Mouse (Mus musculus) liver, embryonic 11.5 days (tissue): ENCODE measurements around the gene B3galt4. TPM values are rescaled to one million over a fixed set of nuclear protein-coding genes. Genes with fewer than 3 reads are reported as not detected.
A peak's percentile ranks its signal among the peaks of the same experiment; 100 is the strongest.

Experiments used
- ATAC-seq: fragments of 200-750 bp; cut with Nextera tagmentation; replicated peaks from 2 replicates; pipeline ENCODE4 v1.8.0; 2017; ENCODE audit warnings: moderate number of reproducible peaks, mild to moderate bottlenecking, moderate TSS enrichment, moderate library complexity; ENCODE audit not compliant: low FRiP score
- DNase-seq: peaks from one replicate; pipeline ENCODE4 v3.0.0-alpha.2; 2017; ENCODE audit warnings: low spot score
- H3K27ac ChIP-seq: fragments of 300-500 bp; sonication (generic); 2 replicates; pipeline ENCODE4 v1.5.1; 2014; ENCODE audit warnings: mild to moderate bottlenecking, low read depth, low read length, control low read depth
- H3K27me3 ChIP-seq: fragments of 300-500 bp; sonication (generic); replicated peaks from 2 replicates; pipeline ENCODE4 v1.6.1; 2014; ENCODE audit warnings: low read length, mixed read lengths; ENCODE audit not compliant: control insufficient read depth, insufficient read depth
- H3K36me3 ChIP-seq: fragments of 300-500 bp; sonication (generic); 2 replicates; pipeline ENCODE4 v1.6.1; 2014; ENCODE audit warnings: mild to moderate bottlenecking, low read length, moderate library complexity, mixed read lengths; ENCODE audit not compliant: control insufficient read depth, insufficient read depth
- H3K4me1 ChIP-seq: fragments of 300-500 bp; sonication (generic); replicated peaks from 2 replicates; pipeline ENCODE4 v1.6.1; 2014; ENCODE audit warnings: low read length, mixed read lengths; ENCODE audit not compliant: control insufficient read depth, insufficient read depth
- H3K4me2 ChIP-seq: fragments of 300-500 bp; sonication (generic); 2 replicates; pipeline ENCODE4 v1.6.1; 2014; ENCODE audit warnings: mild to moderate bottlenecking, control low read depth, moderate library complexity
- H3K4me3 ChIP-seq: fragments of 300-500 bp; sonication (generic); 2 replicates; pipeline ENCODE4 v1.5.1; 2014; ENCODE audit warnings: low read depth, low read length, control low read depth
- H3K9ac ChIP-seq: fragments of 300-500 bp; sonication (generic); 2 replicates; pipeline ENCODE4 v1.6.1; 2014; ENCODE audit warnings: low read depth, low read length, control low read depth
- H3K9me3 ChIP-seq: fragments of 300-500 bp; sonication (generic); 2 replicates; pipeline ENCODE4 v1.6.1; 2016; ENCODE audit warnings: low read length, inconsistent platforms, mixed read lengths; ENCODE audit not compliant: control insufficient read depth
- WGBS: fragments of 180-500 bp; shearing (Covaris S2); extraction: QIAGEN DNeasy Blood & Tissue Kit; methylation state at CpG from one replicate; pipeline ENCODE4 v1.1.7; 2014; 5-methylcytosine and 5-hydroxymethylcytosine counted together
- polyA plus RNA-seq: library from polyadenylated mRNA; unstranded; fragments of >200 nt; fragmentation: Nextera tagmentation; extraction: Ambion mirVana; gene quantifications from 2 replicates; pipeline ENCODE4 v1.2.1, GENCODE M21; 2014

The B3galt4 gene
- polyA plus RNA-seq, 1 experiment from 2014 or later: 2.9 TPM

GRCm38 (mm10) chr17:33941381-33941780, 9.9 kb downstream of the B3galt4 start:
- peaks cover 19% of the 10 kb centered on the region for H3K4me1 ChIP-seq
- H3K9me3 ChIP-seq: no peaks in the 10 kb centered on the region
- H3K27me3 ChIP-seq: no peaks in the 10 kb centered on the region
- no peak overlapping the region for H3K27ac ChIP-seq
- peaks cover 34% of the 10 kb centered on the region for H3K36me3 ChIP-seq
- peak overlapping the region; percentile 83 for H3K9ac ChIP-seq
- WGBS: 45% methylated on average over 19 of the region's 19 CpGs
- no peak for DNase-seq
- peak overlapping the region; percentile 92 for H3K4me2 ChIP-seq
- ATAC-seq: no peak
- H3K4me3 ChIP-seq: peak overlapping the region; percentile 91

DNA sequence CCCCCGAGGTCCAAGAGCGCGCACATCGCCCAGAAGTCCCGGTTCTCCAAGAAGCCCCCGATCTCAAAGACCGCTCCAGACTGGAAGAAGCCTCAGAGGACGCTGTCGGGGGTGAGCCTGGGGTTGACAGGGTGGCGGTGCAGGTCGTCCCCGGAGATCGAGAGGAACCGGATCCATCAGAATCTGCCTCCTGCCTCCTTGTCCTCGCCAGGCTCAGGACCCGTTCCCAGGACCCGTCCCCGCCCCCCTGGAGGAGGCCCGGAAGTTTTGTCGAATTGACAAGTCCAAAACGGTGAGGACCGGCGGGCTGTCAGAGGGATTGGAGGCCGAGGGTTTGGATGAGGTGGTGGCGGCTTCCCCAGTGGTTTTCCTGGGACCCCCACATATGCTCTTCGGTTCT, 10.3 kb downstream of the B3galt4 start:
- ATAC-seq: peak; percentile 7; the same call in 1 of the 2 replicates
- no peaks in the 10 kb centered on the region for H3K9me3 ChIP-seq
- peak overlapping the region; percentile 91 for H3K4me3 ChIP-seq
- H3K4me2 ChIP-seq: peak overlapping the region; percentile 92
- H3K27me3 ChIP-seq: no peaks in the 10 kb centered on the region
- peaks cover 19% of the 10 kb centered on the region for H3K4me1 ChIP-seq
- peak overlapping the region; percentile 83 for H3K9ac ChIP-seq
- WGBS: 1% methylated on average over 26 of the region's 26 CpGs
- no peak for DNase-seq
- H3K27ac ChIP-seq: no peak overlapping the region
- H3K36me3 ChIP-seq: peaks cover 34% of the 10 kb centered on the region

DNA sequence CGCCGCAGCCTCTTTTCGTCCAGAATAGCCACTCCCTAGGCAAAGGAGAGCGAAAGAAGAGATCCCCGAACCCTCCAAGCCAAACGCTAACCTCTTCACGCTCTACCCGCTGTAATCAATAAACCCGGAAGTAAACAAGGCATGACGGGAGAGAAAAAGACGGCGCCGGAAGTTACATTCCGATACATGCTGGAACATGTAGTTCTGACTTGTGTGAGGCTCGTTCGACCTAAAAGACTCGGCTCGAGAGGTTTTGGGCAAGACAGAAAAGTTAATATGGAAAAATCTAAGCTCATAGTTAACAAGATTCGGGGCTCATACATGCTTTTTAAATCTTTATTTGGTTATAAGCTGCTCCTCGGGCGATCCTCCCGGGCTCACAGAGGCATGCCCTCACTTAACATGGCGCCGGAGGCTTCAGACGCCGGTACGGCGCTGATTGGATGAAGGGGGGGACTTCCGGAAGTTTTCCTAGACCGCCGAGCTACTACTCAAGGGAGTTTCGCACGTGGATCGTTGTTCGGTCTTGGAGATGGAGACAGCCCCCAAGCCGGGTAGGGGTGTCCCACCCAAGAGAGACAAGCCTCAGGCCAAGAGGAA, 11.0 kb downstream of the B3galt4 start, which contains the start of the genes Pfdn6 and Wdr46:
Gene Pfdn6 (minus strand): TSS at position 138 of the 600 bp plus-strand sequence.
Gene Wdr46 (plus strand): TSS at position 455 of the 600 bp plus-strand sequence.
- peak within 1 kb of the TSS; percentile 92 for H3K4me2 ChIP-seq
- H3K9me3 ChIP-seq: no peaks in the 10 kb centered on the region
- DNase-seq (peak; percentile 84), ATAC-seq (peak; percentile 88)
- peak within 1 kb of the TSS; percentile 83 for H3K9ac ChIP-seq
- H3K27me3 ChIP-seq: no peaks in the 10 kb centered on the region
- peaks cover 37% of the 10 kb centered on the region for H3K36me3 ChIP-seq
- peak within 1 kb of the TSS; percentile 91 for H3K4me3 ChIP-seq
- no peak within 1 kb of the TSS for H3K27ac ChIP-seq
- under 1% methylated on average over 36 of the region's 36 CpGs for WGBS
- peaks cover 19% of the 10 kb centered on the region for H3K4me1 ChIP-seq

DNA sequence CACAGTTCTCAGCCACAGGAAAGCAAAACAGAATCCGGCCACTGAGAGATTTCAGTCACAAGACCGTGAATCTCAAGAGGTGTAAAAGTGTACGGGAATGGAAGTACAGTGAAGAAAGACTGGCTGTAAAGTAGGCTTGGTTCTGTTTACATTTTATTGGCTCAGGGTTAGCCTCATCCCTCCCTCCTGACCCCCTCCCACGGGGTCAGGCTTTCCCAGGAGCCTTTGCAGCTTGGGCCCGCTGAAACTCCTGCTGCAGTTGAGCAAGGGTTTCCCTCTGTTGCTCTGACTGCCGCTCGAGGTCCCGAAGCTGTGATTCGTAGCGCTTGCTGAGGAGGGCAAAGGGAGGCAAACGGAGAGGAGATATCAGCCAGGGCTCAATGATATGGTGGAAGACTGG, 12.5 kb downstream of the B3galt4 start:
- Histone ChIP-seq H3K4me2 (peak overlapping the region; percentile 92), H3K9ac (peak overlapping the region; percentile 83), H3K27me3 (no peaks in the 10 kb centered on the region), H3K27ac (no peak overlapping the region), H3K4me1 (peaks cover 19% of the 10 kb centered on the region), H3K9me3 (no peaks in the 10 kb centered on the region), H3K4me3 (peak overlapping the region; percentile 91), H3K36me3 (peaks cover 26% of the 10 kb centered on the region; the same call in 1 of the 2 replicates)
- DNase-seq (no peak), ATAC-seq (no peak)
- 73% methylated on average over 11 of the region's 11 CpGs for WGBS

DNA sequence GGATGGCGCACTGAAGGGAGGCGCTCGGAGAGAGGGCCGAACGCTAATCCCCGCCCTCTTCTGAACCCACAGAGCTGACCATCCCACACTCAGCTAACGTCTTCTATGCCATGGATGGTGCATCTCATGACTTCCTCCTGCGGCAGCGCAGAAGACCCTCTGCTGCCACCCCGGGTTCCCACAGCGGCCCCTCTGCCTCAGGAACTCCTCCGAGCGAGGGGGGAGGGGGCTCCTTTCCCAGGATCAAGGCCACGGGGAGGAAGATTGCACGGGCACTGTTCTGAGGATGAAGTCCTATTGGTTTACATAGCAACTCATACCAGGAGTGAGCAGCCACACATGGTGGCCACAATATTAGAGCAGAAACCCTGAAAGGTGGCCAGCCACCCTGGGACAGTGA, 14.3 kb downstream of the B3galt4 start:
- peaks cover 19% of the 10 kb centered on the region; the same call in 1 of the 2 replicates for H3K36me3 ChIP-seq

DNA sequence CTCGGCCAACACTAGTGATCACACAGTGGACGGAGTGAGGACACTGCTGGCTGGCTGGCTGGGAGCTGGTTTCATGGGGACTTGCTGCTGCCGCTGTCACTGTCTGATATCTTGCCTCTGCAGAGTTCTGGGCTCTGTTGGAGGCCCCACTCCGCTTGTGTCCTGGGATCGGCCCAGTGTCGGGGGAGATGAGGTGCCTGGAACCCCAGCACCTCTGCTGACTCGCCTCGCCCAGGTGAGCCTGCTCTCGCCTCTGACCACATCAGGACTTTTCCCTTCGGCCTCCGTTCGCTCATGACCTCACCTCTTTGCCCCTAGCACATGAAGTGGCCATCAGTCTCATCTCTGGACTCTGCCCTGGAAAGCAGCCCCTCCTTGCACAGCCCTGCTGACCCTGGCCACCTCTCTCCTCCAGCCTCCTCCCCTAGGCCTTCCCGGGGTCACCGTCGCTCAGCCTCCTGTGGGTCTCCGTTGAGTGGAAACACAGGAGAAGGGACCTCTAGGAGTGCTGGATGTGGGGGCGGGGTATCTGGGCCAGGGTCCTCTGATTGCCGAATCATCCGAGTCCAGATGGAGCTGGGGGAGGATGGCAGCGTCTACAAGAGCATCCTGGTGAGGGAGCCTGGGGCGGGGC, 15.7 kb downstream of the B3galt4 start:
- Histone ChIP-seq H3K9ac (no peak overlapping the region), H3K4me1 (peaks cover 22% of the 10 kb centered on the region), H3K9me3 (no peaks in the 10 kb centered on the region), H3K4me3 (no peak overlapping the region), H3K27ac (no peak overlapping the region), H3K36me3 (peaks cover 19% of the 10 kb centered on the region; the same call in 1 of the 2 replicates), H3K4me2 (no peak overlapping the region; the same call in 1 of the 2 replicates), H3K27me3 (no peaks in the 10 kb centered on the region)
- no peak for ATAC-seq
- DNase-seq: no peak
- 90% methylated on average over 21 of the region's 21 CpGs for WGBS

More for the DNA sequence above, 14.3 kb downstream of the B3galt4 start:
- Histone ChIP-seq H3K27ac (no peak overlapping the region; the same call in 1 of the 2 replicates), H3K9me3 (no peaks in the 10 kb centered on the region), H3K4me3 (no peak overlapping the region), H3K4me2 (no peak overlapping the region), H3K9ac (no peak overlapping the region), H3K4me1 (peaks cover 19% of the 10 kb centered on the region), H3K27me3 (no peaks in the 10 kb centered on the region)
- 83% methylated on average over 15 of the region's 15 CpGs for whole genome bisulfite sequencing
- ATAC-seq (no peak), DNase-seq (no peak)

- Histone ChIP-seq H3K4me3 (no peak overlapping the region), H3K9ac (no peak overlapping the region), H3K4me1 (peaks cover 16% of the 10 kb centered on the region), H3K4me2 (no peak overlapping the region), H3K36me3 (peaks cover 14% of the 10 kb centered on the region; the same call in 1 of the 2 replicates), H3K9me3 (no peaks in the 10 kb centered on the region), H3K27me3 (no peaks in the 10 kb centered on the region), H3K27ac (no peak overlapping the region)
- no peak for DNase-seq
- no peak for ATAC-seq
- WGBS: 87% methylated on average over 15 of the region's 15 CpGs
Measured at GRCm38 (mm10) chr17:33932970-33933369, 18.3 kb downstream of the B3galt4 start.

- Histone ChIP-seq H3K9ac (no peak overlapping the region), H3K4me2 (no peak overlapping the region), H3K4me3 (no peak overlapping the region), H3K9me3 (no peaks in the 10 kb centered on the region), H3K4me1 (peaks cover 19% of the 10 kb centered on the region), H3K27me3 (no peaks in the 10 kb centered on the region), H3K36me3 (peaks cover 14% of the 10 kb centered on the region; the same call in 1 of the 2 replicates), H3K27ac (no peak overlapping the region)
- 88% methylated on average over 14 of the region's 14 CpGs for WGBS
- ATAC-seq (no peak), DNase-seq (no peak)
Measured at GRCm38 (mm10) chr17:33932448-33932847, 18.8 kb downstream of the B3galt4 start.
